Mouse (Mus musculus): ENCODE measurements around the gene Cmc2. TPM values are rescaled to one million over a fixed set of nuclear protein-coding genes. Genes with fewer than 3 reads are reported as not detected.

Gene Cmc2
- polyA plus RNA-seq (2014; fragmentation: Nextera tagmentation; extraction: Ambion mirVana): 126 and 131 TPM in 2 replicates

DNA sequence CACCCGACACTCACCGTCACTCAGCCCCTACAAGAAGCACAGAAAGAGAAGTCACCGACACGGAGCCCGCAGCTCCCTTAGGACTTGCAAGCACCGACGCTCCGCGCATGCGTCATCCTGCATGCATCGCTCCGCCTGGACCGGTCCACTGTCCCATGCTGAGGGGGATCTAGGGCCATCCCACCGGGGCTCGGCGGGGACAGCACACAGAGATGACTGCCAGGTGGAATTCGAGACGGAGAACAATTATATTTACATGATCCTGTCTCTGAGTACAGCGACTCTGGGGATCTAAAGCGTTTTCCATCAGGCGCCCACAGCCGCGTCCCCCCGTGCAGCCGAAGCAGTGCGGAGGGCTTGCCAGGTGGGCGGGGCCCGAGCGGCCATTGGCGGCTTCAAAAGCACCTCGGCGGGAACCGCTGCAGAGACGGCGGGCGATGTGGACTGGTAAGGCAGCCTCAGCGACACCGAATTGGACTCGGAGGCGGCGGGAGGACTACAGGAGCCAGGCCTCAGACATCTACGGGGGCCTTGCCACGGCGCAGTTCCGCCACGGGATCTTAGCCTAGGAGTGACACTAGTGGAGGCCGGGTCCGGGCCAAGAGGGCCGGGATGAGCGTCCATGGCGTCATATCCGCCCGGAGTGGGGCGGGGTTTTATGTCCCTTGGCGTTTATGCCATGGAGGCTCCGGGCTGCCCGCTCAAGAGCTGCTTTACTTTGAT lies at the start of gene Cmc2, which contains the start of gene Cenpn:
Gene Cmc2 (minus strand): TSS at position 119 of the 723 bp plus-strand sequence.
Gene Cenpn (plus strand): TSS at position 394 of the 723 bp plus-strand sequence.
- Histone ChIP-seq H3K9ac (ENCODE audit: low read length) (peak within 1 kb of the TSS; percentile 87), H3K36me3 (ENCODE audit: control insufficient read depth, insufficient read depth, low read length) (peaks cover 41% of the 10 kb centered on the region), H3K4me3 (ENCODE audit: control insufficient read depth in 1 of 2, insufficient read depth in 1 of 2, low read depth in 1 of 2, low read length in 2 of 2) (peak within 1 kb of the TSS; percentile 80 to 84), H3K27ac (replicated peaks in 1 of 2; ENCODE audit: control insufficient read depth in 1 of 2, insufficient read depth in 1 of 2, low read depth in 2 of 2, low read length in 2 of 2) (peak within 1 kb of the TSS; percentile 90 to 92), H3K4me2 (ENCODE audit: low read length) (peak within 1 kb of the TSS; percentile 67), H3K9me3 (ENCODE audit: control insufficient read depth, low read length) (no peaks in the 10 kb centered on the region), H3K27me3 (ENCODE audit: control insufficient read depth, insufficient read depth, low read length) (no peaks in the 10 kb centered on the region), H3K4me1 (ENCODE audit: control insufficient read depth in 2 of 2, insufficient read depth in 2 of 2, low read length in 2 of 2) (peaks cover 6 to 14% of the 10 kb centered on the region in 2 experiments)
- peak; percentile 94 for ATAC-seq (ENCODE audit: insufficient number of reproducible peaks, insufficient read depth, low FRiP score, low read depth)
- under 1% methylated on average over 57 of the region's 57 CpGs for WGBS

DNA sequence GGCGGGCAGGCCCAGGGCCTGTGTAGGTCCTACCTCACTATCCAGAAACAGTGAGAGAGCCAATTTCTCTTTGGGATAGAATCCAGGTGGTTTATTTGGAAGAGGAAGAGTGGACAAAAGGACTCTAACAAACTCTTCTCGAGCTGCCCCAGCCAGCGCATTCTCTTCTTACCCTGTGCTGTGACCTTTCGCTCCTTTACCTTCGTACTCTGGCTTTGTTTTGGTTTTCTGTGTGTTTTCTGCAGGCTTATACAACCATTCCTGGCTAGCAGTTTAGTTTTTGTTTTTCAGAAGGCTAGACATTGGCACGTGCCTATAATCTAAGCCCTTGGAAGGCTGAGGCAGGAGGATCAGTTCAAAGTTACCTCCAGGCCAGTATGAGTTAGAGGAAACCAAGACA lies 48.3 kb upstream of the Cmc2 start:
- Histone ChIP-seq H3K36me3 (ENCODE audit: control insufficient read depth, insufficient read depth, low read length) (no peaks in the 10 kb centered on the region), H3K4me1 (ENCODE audit: control insufficient read depth in 2 of 2, insufficient read depth in 2 of 2, low read length in 2 of 2) (no peaks in the 10 kb centered on the region), H3K27me3 (ENCODE audit: control insufficient read depth, insufficient read depth, low read length) (no peaks in the 10 kb centered on the region), H3K9me3 (ENCODE audit: control insufficient read depth, low read length) (no peaks in the 10 kb centered on the region), H3K4me3 (ENCODE audit: control insufficient read depth in 1 of 2, insufficient read depth in 1 of 2, low read depth in 1 of 2, low read length in 2 of 2) (no peak overlapping the region), H3K4me2 (ENCODE audit: low read length) (no peak overlapping the region), H3K9ac (ENCODE audit: low read length) (no peak overlapping the region), H3K27ac (replicated peaks in 1 of 2; ENCODE audit: control insufficient read depth in 1 of 2, insufficient read depth in 1 of 2, low read depth in 2 of 2, low read length in 2 of 2) (no peak overlapping the region)
- 87% methylated on average over 6 of the region's 6 CpGs for WGBS
- no peak for ATAC-seq (ENCODE audit: insufficient number of reproducible peaks, insufficient read depth, low FRiP score, low read depth)

DNA sequence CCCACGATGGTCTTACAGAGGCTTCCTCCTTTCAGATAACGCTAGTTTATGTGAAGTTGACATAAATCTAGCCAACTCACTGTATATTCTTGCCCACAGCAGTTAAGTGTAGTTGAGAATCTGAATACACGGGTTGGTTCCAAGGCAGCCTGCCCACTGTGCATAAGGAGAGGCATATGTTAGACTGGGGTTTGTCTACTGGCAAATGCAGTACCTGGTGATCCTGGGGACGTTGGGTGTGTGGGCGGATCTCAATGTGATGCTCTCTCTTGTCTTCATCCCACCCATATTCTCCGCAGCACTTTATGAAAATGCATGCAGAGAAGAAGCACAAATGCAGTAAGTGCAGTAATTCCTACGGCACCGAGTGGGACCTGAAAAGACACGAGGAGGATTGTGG lies 33.2 kb upstream of the Cmc2 start:
- H3K36me3 ChIP-seq (ENCODE audit: control insufficient read depth, insufficient read depth, low read length): peaks cover 67% of the 10 kb centered on the region
- 93% methylated on average over 9 of the region's 9 CpGs for WGBS

DNA sequence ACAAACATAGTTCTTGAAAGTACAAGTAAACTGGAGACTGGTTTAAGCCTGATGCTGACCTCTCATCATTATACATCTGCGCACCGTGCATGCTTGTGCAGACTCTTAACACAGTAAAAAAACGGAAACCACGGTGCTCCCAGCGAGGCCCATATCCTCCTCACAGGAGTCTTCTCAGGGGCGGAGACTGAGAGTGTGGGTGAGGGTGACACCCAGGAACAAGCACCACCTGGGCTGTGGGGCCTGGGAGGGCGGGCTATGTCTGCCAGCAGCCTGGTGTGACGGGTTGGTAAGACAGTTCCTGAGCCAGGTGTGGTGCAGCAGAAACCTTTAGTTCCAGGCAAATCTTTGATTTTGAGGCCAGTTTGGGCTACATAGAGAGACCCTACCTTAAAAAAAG lies 31.2 kb upstream of the Cmc2 start:
- H3K4me1 ChIP-seq (ENCODE audit: control insufficient read depth in 2 of 2, insufficient read depth in 2 of 2, low read length in 2 of 2): peaks cover 10 to 24% of the 10 kb centered on the region in 2 experiments
- H3K9me3 ChIP-seq (ENCODE audit: control insufficient read depth, low read length): no peaks in the 10 kb centered on the region
- no peak overlapping the region for H3K9ac ChIP-seq (ENCODE audit: low read length)
- 92% methylated on average over 8 of the region's 8 CpGs for WGBS
- no peak overlapping the region for H3K27ac ChIP-seq (replicated peaks in 1 of 2; ENCODE audit: control insufficient read depth in 1 of 2, insufficient read depth in 1 of 2, low read depth in 2 of 2, low read length in 2 of 2)
- no peaks in the 10 kb centered on the region for H3K27me3 ChIP-seq (ENCODE audit: control insufficient read depth, insufficient read depth, low read length)
- ATAC-seq (ENCODE audit: insufficient number of reproducible peaks, insufficient read depth, low FRiP score, low read depth): no peak
- no peak overlapping the region for H3K4me2 ChIP-seq (ENCODE audit: low read length)
- H3K4me3 ChIP-seq (ENCODE audit: control insufficient read depth in 1 of 2, insufficient read depth in 1 of 2, low read depth in 1 of 2, low read length in 2 of 2): no peak overlapping the region
- H3K36me3 ChIP-seq (ENCODE audit: control insufficient read depth, insufficient read depth, low read length): peaks cover 47% of the 10 kb centered on the region

More for the DNA sequence above, 33.2 kb upstream of the Cmc2 start:
- Histone ChIP-seq H3K27ac (replicated peaks in 1 of 2; ENCODE audit: control insufficient read depth in 1 of 2, insufficient read depth in 1 of 2, low read depth in 2 of 2, low read length in 2 of 2) (no peak overlapping the region), H3K4me1 (ENCODE audit: control insufficient read depth in 2 of 2, insufficient read depth in 2 of 2, low read length in 2 of 2) (peaks cover 4 to 14% of the 10 kb centered on the region in 2 experiments; a peak in 3 of 4 replicates), H3K9ac (ENCODE audit: low read length) (no peak overlapping the region), H3K27me3 (ENCODE audit: control insufficient read depth, insufficient read depth, low read length) (no peaks in the 10 kb centered on the region), H3K4me2 (ENCODE audit: low read length) (no peak overlapping the region), H3K4me3 (ENCODE audit: control insufficient read depth in 1 of 2, insufficient read depth in 1 of 2, low read depth in 1 of 2, low read length in 2 of 2) (no peak overlapping the region), H3K9me3 (ENCODE audit: control insufficient read depth, low read length) (no peaks in the 10 kb centered on the region)
- no peak for ATAC-seq (ENCODE audit: insufficient number of reproducible peaks, insufficient read depth, low FRiP score, low read depth)

DNA sequence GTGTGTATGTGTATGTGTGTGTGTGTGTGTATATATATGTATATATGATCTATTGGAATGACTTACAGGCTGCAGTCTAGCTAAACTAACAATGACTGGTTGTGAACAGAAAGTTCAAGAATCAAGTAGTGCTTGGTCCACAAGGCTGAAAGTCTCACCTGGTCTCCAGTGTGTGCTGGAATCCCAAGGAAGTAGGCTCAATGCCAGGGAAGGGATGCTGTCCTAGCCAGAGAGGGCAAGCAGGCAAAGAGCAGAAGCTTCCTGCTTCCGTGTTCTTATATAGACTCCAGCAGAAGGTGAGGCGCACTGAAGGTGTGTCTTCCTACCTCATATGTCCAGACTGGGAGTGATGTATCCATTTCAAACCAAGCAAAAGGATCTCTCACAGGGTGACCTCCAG lies 30.5 kb upstream of the Cmc2 start:
- Histone ChIP-seq H3K4me1 (ENCODE audit: control insufficient read depth in 2 of 2, insufficient read depth in 2 of 2, low read length in 2 of 2) (peaks cover 14 to 30% of the 10 kb centered on the region in 2 experiments), H3K9me3 (ENCODE audit: control insufficient read depth, low read length) (no peaks in the 10 kb centered on the region), H3K27ac (replicated peaks in 1 of 2; ENCODE audit: control insufficient read depth in 1 of 2, insufficient read depth in 1 of 2, low read depth in 2 of 2, low read length in 2 of 2) (no peak overlapping the region), H3K9ac (ENCODE audit: low read length) (no peak overlapping the region), H3K4me2 (ENCODE audit: low read length) (no peak overlapping the region), H3K27me3 (ENCODE audit: control insufficient read depth, insufficient read depth, low read length) (no peaks in the 10 kb centered on the region), H3K36me3 (ENCODE audit: control insufficient read depth, insufficient read depth, low read length) (peaks cover 40% of the 10 kb centered on the region), H3K4me3 (ENCODE audit: control insufficient read depth in 1 of 2, insufficient read depth in 1 of 2, low read depth in 1 of 2, low read length in 2 of 2) (no peak overlapping the region)
- no peak for ATAC-seq (ENCODE audit: insufficient number of reproducible peaks, insufficient read depth, low FRiP score, low read depth)
- 88% methylated on average over 2 of the region's 2 CpGs for WGBS

GRCm38 (mm10) chr8:116951369-116951768 lies 30.1 kb upstream of the Cmc2 start:
- no peak overlapping the region for H3K4me3 ChIP-seq (ENCODE audit: control insufficient read depth in 1 of 2, insufficient read depth in 1 of 2, low read depth in 1 of 2, low read length in 2 of 2)
- H3K4me1 ChIP-seq (ENCODE audit: control insufficient read depth in 2 of 2, insufficient read depth in 2 of 2, low read length in 2 of 2): peaks cover 18 to 34% of the 10 kb centered on the region in 2 experiments
- H3K4me2 ChIP-seq (ENCODE audit: low read length): no peak overlapping the region
- peak; percentile 47; the same call in 1 of the 2 replicates for ATAC-seq (ENCODE audit: insufficient number of reproducible peaks, insufficient read depth, low FRiP score, low read depth)
- no peaks in the 10 kb centered on the region for H3K27me3 ChIP-seq (ENCODE audit: control insufficient read depth, insufficient read depth, low read length)
- peaks cover 36% of the 10 kb centered on the region for H3K36me3 ChIP-seq (ENCODE audit: control insufficient read depth, insufficient read depth, low read length)
- 34% methylated on average over 5 of the region's 5 CpGs for WGBS
- H3K27ac ChIP-seq (replicated peaks in 1 of 2; ENCODE audit: control insufficient read depth in 1 of 2, insufficient read depth in 1 of 2, low read depth in 2 of 2, low read length in 2 of 2): no peak overlapping the region
- H3K9ac ChIP-seq (ENCODE audit: low read length): no peak overlapping the region
- H3K9me3 ChIP-seq (ENCODE audit: control insufficient read depth, low read length): no peaks in the 10 kb centered on the region

GRCm38 (mm10) chr8:116947589-116947988 lies 26.3 kb upstream of the Cmc2 start:
- H3K4me1 ChIP-seq (ENCODE audit: control insufficient read depth in 2 of 2, insufficient read depth in 2 of 2, low read length in 2 of 2): peaks cover 29 to 59% of the 10 kb centered on the region in 2 experiments
- H3K9ac ChIP-seq (ENCODE audit: low read length): no peak overlapping the region; the same call in 1 of the 2 replicates

More at GRCm38 (mm10) chr8:116947589-116947988, 26.3 kb upstream of the Cmc2 start:
- peak overlapping the region; percentile 23 for H3K4me2 ChIP-seq (ENCODE audit: low read length)
- 42% methylated on average over 7 of the region's 7 CpGs for WGBS
- H3K4me3 ChIP-seq (ENCODE audit: control insufficient read depth in 1 of 2, insufficient read depth in 1 of 2, low read depth in 1 of 2, low read length in 2 of 2): no peak overlapping the region
- ATAC-seq (ENCODE audit: insufficient number of reproducible peaks, insufficient read depth, low FRiP score, low read depth): no peak
- peak overlapping the region; percentile 28 to 90 for H3K27ac ChIP-seq (replicated peaks in 1 of 2; ENCODE audit: control insufficient read depth in 1 of 2, insufficient read depth in 1 of 2, low read depth in 2 of 2, low read length in 2 of 2)
- H3K27me3 ChIP-seq (ENCODE audit: control insufficient read depth, insufficient read depth, low read length): no peaks in the 10 kb centered on the region
- H3K9me3 ChIP-seq (ENCODE audit: control insufficient read depth, low read length): no peaks in the 10 kb centered on the region
- no peaks in the 10 kb centered on the region for H3K36me3 ChIP-seq (ENCODE audit: control insufficient read depth, insufficient read depth, low read length)
